Mouse (Mus musculus) fibroblast of lung, adult 2 months (primary cell): Measurements from ENCODE around the gene Col8a2.

Source experiments
- DNase-seq: peaks from one replicate; pipeline ENCODE4 v3.0.0-alpha.2; 2011; ENCODE audit warnings: low read depth

The Col8a2 gene

GRCm38 (mm10) chr4:126286492-126286891 lies at the start of gene Col8a2:
Col8a2 (plus strand) TSS chr4:126286793.
- DNase-seq: no peak

- DNase-seq: no peak
These were observed 48.8 kb upstream of the Col8a2 start for GRCm38 (mm10) chr4:126237721-126238242.

- DNase-seq: no peak
These were observed 46.6 kb upstream of the Col8a2 start for GRCm38 (mm10) chr4:126239862-126240475.

GRCm38 (mm10) chr4:126241956-126242355 lies 44.6 kb upstream of the Col8a2 start:
- DNase-seq: no peak

- DNase-seq: no peak
These were observed 44.1 kb upstream of the Col8a2 start for GRCm38 (mm10) chr4:126242510-126242909.

- DNase-seq: no peak
These were observed 40.2 kb upstream of the Col8a2 start for GRCm38 (mm10) chr4:126246202-126246889.

GRCm38 (mm10) chr4:126248261-126248868 lies 38.2 kb upstream of the Col8a2 start:
- no peak for DNase-seq

GRCm38 (mm10) chr4:126250659-126251058 lies 35.9 kb upstream of the Col8a2 start:
- DNase-seq: no peak

- no peak for DNase-seq
These were observed 34.8 kb upstream of the Col8a2 start for GRCm38 (mm10) chr4:126251655-126252254.

GRCm38 (mm10) chr4:126252411-126253237 lies 34.0 kb upstream of the Col8a2 start:
- DNase-seq: no peak

GRCm38 (mm10) chr4:126253637-126254272 lies 32.8 kb upstream of the Col8a2 start:
- DNase-seq: no peak

GRCm38 (mm10) chr4:126254315-126255112 lies 32.1 kb upstream of the Col8a2 start:
- DNase-seq: no peak

- DNase-seq: no peak
These were observed 31.2 kb upstream of the Col8a2 start for GRCm38 (mm10) chr4:126255113-126256001.

GRCm38 (mm10) chr4:126256131-126256791 lies 30.3 kb upstream of the Col8a2 start, which contains the start of gene Map7d1:
Map7d1 (minus strand) TSS chr4:126256343.
- no peak for DNase-seq

- DNase-seq: no peak
These were observed 29.4 kb upstream of the Col8a2 start for GRCm38 (mm10) chr4:126256967-126257881.

- DNase-seq: no peak
These were observed 27.5 kb upstream of the Col8a2 start for GRCm38 (mm10) chr4:126259063-126259462.

GRCm38 (mm10) chr4:126259523-126260160 lies 27.0 kb upstream of the Col8a2 start:
- DNase-seq: no peak
